Mouse (Mus musculus) CH12.LX (cell line): Measurements from ENCODE around the gene Tob1.

Experiments used
- E2F4 ChIP-seq: IDR thresholded peaks from 2 replicates; pipeline ENCODE4 v1.6.1; 2011; ENCODE audit warnings: low read depth, low read length, improper control_type of control experiment; ENCODE audit not compliant: insufficient replicate concordance
- ELF1 ChIP-seq: IDR thresholded peaks from 2 replicates; pipeline ENCODE4 v1.6.1; 2014; ENCODE audit warnings: low read depth, mild to moderate bottlenecking, inconsistent platforms, low read length, improper control_type of control experiment
- USF1 ChIP-seq: IDR thresholded peaks from 2 replicates; pipeline ENCODE4 v1.6.1; 2014; ENCODE audit warnings: low read depth, mild to moderate bottlenecking, inconsistent platforms, low read length, improper control_type of control experiment
- ZC3H11A ChIP-seq: IDR thresholded peaks from 2 replicates; pipeline ENCODE4 v1.6.1; 2012; ENCODE audit warnings: low read depth, mild to moderate bottlenecking, inconsistent platforms, low read length, improper control_type of control experiment

DNA sequence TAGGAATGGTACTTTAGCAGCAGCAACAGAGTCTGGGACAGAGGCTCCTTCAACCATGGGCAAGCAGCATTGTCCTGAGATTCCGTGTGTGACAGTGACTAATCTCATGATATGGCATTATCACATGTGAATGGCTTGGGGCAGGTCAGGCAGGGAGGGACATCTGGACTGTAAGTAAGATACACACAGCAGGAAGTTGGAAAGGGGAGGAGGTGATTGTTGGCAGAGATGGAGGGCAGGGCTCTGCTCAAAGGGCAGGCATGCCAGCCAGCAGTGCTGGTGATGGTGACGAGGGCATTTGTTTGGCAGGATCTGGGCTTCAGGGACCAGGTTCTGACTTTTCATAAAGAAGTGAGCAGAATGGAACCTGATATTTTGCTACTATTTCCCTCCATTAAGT is 18.1 kb upstream of the Tob1 start:
- no peak for TF ChIP-seq USF1
- no peak for TF ChIP-seq E2F4
- TF ChIP-seq ZC3H11A: no peak
- TF ChIP-seq ELF1: no peak
